Mouse (Mus musculus): ENCODE results near the gene Pafah1b2.

Gene Pafah1b2

DNA sequence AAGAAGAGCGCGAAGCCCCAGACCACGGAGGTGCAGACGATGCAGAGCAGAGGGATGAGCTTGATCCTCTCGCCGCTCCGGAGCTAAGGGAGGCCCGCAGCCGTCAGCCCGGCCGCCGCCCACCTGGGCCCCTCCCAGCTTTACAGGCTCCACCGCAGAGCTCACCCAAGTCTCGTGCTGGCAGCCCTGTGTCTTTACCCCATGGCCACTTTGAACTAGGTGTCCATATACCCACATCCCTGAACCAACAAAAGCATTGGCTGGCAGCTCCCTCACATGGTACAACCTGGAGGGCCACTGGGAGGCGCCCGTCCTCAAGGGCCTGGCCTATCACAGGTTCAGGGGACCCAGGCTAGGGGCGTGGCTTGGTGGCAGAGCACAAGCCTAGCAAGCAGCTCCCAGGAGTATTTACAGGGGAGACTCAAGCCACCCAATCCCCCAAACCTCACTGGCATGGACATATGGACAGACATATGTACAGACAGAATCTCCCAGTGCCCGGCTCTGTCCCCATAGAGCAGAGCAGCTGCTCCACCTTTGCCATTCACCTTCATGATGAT, 71.1 kb downstream of the Pafah1b2 start:
- peak; percentile 57 for DNase-seq

DNA sequence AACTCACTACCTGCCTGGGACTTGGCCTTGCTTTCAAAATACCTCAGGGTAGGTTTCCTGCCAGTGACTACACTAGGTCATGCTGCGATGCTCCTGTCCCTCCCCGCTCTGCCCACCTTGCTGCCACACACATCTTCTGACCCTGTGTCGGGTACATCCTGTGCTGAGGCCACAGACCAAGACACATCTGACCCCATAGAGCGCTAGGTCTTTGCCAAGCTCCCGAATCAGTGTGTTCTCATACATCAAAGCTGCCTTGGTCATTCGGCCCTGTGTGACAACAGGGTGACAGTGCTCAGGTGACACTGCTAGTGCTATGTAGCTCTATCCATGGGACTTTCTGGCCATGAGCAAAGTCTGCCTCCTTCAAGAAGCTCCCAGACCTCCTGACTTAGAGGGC, 72.7 kb downstream of the Pafah1b2 start:
- no peak for DNase-seq

DNA sequence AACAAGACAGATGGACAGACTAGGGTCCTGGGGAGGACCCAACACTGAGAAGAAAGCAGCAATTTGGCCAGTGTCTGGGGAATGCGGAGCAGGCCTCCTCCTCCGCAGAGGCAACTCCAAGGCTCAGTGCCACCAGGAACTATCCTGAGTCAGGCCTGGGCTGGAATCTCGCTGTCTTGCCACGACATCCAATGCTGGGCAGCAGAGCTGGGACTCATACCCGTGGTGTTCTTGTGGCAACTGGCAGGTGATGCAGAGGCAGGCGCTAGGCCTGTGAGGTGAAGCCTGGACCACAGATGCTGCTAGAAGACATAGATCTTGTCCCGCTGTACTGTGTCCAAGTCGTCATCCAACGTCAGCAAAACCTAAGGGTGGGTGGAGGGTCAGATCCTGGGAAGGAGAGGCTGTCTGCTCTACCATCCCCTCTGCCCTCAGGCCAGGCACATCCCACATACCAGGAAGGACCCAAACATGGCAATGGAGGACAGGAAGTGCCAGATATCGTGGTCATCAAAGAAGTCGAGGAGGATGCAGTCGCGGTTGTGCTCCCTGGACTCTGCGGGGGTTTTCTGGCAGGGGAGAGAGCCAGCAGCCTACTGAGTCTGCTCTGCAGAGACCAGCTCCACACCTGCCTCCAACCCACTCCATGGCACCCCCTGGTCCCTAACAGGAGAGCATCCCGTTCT, 73.4 kb downstream of the Pafah1b2 start:
- no peak for DNase-seq

DNA sequence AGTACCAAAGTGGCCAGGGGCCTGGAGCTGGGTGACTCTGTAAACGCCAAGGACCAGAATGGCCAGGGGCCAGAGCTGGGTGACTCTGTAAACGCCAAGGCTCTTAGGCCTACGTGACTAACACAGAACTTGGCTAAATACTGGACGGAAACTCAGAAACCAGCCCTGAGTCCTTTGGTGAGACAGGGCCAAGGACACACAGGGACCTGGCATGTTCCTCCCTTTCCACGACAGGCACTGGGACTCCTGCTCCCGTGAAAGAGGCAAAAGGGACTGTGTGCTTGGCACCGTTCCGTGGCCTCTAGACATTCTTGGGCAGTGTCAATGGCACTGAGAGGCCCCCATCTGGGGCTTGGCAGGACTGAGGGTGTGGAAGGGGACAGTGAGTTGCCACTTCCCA, 74.4 kb downstream of the Pafah1b2 start:
- DNase-seq, result no peak

DNA sequence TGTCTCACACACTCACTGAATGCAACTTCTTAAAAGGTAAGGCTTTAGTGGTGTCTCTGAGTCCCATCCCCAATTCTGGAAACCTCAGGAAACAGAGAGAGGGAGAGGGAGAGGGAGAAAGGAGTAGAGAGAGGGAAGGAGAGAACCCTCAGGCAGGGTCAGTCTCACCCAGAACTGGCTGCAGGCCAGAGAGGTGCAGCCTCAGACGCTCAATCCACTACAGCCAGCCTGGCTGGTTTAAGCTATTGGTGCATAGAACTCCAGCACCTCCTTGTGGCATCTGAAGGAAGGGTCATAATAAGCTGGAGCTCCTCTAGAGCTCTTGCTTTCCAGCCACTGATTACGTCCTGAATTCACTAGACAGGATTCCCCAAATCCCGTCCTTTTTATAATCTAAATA, 75.6 kb downstream of the Pafah1b2 start:
- DNase-seq, result peak; percentile 90

DNA sequence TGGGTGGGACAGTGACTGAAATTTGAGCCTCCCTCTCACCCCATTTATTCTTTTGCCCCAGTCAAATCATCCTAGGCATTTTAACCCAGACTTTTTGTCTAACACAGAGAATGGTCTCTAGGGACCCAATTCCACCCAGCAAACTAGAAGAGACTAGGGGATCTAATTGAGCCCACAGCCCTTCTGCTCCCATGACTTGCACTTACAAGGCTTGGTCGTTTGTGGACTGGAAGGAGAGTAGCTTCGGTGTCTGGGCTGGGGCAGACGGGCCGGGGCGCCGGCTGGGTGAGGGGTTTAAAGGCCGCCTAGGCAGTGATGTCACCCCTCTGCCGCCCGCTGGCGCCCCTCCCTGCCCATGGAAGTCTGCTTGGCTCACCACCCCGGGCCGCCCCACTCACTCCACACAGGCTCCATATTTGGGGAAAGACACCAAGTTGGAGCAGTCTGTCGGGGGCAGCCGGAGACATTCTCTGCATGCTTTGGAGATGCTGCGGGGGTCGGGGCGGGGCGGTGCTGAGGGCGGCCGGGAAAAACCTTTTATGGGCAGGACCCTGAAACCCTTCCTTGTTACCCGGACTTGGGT, 76.8 kb downstream of the Pafah1b2 start, which contains the start of gene Tagln:
Gene Tagln (minus strand): TSS at position 431 of the 583 bp plus-strand sequence.
- DNase-seq, result peak; percentile 89

DNA sequence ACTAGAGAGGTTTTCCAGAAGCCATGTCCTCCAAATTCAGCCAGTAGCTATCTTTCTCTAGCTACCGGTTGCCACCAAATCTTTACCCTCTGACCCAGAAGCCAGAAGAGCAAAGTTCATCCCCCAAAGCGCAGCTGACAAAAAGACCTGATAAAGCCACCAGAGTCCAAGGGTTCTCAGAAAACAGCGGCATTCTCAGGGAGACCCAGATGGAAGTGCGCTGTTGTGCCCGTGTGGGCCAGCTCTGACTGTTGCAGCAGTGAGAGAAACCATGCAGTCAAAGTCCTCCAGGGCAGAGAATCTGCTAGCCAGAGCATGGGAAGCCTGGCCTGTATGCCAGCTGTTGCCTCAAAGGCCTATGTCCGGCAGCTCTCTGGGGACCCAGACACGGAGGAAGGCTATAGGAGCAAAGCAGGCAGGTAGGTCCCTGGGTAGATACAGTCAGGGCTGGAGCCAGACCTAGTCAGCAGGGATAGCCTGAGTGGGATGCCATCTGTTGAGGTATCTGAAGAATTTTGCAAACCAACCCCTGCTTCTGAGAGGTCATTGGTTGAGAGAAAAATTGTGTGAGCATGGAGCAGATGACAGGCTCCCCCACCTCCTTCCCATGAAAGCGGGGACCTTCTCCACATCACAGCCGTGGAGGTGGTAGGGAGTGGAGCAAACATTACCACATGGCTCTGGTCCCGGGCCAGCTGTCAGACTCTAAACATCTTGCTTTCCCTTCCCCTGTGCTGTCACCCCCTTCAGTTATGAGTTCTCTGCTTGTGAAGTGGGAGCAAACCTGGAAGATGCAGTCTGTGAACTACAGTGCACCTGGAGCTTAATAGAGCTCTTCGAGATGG, 79.7 kb downstream of the Pafah1b2 start:
- DNase-seq, result peak; percentile 61

DNA sequence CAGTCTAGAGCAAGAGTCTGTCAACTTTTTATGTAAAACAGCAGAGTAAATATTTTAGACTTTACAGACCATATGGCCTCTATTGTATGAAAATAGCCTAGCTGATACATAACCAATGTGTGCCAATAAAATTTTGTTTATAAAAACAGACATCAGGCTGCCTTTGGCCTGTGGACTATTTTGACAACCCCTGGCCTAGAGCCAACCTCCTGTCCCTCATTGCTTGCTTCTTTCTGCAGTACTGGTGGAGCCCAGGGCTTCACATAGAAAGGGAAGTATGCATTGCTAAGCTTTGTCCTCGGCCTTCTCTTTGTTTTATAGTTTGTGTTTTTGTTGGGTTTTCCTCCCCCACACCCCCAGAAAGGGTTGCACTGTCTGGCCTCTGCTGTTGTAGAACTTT, 80.5 kb downstream of the Pafah1b2 start:
- peak; percentile 70 for DNase-seq

DNA sequence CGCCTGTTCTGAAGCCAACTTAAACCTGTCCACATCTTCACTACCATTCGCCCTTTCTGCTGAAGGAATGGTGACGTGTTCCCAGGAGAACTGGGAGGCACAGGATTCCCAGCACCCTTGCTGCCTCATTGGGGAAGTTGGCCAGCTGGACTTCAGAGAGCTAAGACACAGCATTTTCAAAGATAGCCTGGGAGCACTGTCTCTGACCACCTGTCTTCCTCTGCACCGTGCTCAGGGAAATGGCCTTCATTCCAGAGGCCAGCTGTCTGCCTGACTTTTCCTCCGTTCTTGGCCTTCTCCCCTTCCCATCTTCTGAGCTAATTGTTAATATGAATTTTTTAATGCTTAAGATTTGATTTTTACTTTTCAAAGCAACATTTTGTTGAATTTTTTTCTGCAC, 83.2 kb downstream of the Pafah1b2 start:
- DNase-seq, result no peak

DNA sequence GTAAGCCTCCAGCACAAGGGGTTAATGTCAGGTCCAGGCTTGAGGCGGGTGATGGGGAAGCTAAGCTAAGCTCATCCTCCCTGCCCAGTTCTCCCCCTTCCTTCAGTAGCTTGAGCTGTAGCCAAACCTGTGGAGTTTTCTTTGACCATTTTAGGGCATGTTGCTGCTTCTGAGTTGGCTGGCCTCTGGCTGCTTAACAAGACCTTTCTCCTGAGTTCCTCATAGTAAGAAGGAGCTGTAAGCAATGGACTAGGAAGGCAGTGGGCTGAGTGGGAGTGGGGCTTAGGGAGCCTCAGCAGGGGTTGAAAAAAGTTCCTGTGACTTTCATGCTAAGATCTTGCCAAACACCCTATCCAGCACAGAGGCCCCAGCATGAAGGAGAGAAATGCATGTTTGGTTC, 92.6 kb downstream of the Pafah1b2 start:
- DNase-seq, result peak; percentile 76

DNA sequence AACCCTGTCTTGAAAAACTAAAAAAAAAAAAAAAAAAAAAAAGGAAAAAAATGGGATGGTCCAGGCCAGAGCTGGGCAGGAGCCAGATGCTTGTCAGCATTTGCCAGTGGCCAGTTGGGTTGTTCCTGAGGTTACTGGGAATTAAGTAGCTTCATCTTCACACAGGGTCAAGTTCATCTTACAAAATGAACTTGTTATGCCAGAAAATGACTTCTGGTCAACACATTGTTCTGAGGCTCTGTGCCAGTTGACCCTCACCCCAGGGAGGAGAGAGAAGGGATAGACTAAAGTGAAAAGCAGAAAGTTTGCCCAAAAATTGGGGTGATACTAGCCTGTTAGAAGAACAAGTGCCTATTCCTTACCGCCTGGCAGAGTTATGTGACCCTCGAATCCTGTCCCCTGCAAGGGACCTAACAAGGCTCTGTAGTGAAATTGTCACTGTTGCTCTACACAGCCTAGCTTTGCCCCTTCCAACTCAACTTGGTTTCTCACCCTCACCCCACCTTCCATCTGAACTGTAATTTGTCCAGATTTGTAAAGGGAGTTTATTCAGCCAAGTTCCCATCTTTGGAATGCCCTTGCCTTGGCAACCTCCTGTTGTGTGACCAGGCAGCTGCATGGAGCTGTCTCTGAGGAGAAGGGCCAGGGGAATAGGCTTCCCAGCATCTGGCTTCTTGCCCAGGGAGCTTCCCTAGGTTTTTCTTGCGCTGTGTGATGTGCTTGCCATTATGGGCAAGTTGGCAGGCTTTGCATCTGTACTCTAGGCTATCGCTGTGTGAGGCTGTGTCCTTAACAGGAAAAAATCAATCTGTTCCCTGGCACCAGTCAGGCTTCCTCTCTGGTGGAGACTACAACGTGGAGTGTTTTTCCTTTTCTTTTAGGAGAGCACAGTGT, 95.2 kb downstream of the Pafah1b2 start:
- DNase-seq, result peak; percentile 89

DNA sequence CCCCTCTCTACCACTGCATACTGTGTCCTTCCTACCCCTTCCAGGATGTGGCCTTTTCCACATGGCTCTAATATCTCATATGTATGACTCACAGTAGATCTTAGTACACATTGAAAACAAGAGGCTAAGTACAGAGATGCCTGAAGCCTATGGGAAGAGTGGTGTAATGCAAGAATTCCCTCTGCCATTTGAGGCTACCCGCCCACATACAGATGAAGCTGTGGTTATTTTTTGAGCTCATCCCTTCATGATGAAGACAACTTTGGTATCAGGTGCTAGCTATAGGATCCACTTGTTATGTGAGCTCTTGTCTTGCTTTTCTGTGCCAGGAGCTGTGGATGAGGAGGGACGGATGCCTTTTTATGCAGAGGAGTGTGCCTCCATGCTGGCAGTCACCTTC, 96.8 kb downstream of the Pafah1b2 start:
- no peak for DNase-seq

All from lung, postnatal 10 days (tissue).